Mouse (Mus musculus) limb, embryonic 10.5 days (tissue): Measurements from ENCODE around the gene Nolc1. TPM values are rescaled to one million over a fixed set of nuclear protein-coding genes. Genes with fewer than 3 reads are reported as not detected.

Experiments used
- DNase-seq: peaks from one replicate; pipeline ENCODE4 v3.0.0-alpha.2; 2017; ENCODE audit warnings: low spot score
- H3K27ac ChIP-seq: fragments of 300-500 bp; sonication (generic); 2 replicates; pipeline ENCODE4 v1.5.1; 2016; ENCODE audit warnings: mild to moderate bottlenecking
- H3K27me3 ChIP-seq: fragments of 300-500 bp; sonication (generic); 2 replicates; pipeline ENCODE4 v1.6.1; 2016; ENCODE audit warnings: low read depth, mild to moderate bottlenecking; ENCODE audit not compliant: poor library complexity, severe bottlenecking
- H3K36me3 ChIP-seq: fragments of 300-500 bp; sonication (generic); 2 replicates; pipeline ENCODE4 v1.6.1; 2016; ENCODE audit warnings: mild to moderate bottlenecking, moderate library complexity
- H3K4me1 ChIP-seq: fragments of 300-500 bp; sonication (generic); 2 replicates; pipeline ENCODE4 v1.6.1; 2016
- H3K4me3 ChIP-seq: fragments of 300-500 bp; sonication (generic); 2 replicates; pipeline ENCODE4 v1.5.1; 2016; ENCODE audit warnings: mild to moderate bottlenecking, moderate library complexity
- H3K9me3 ChIP-seq: fragments of 300-500 bp; sonication (generic); replicated peaks from 2 replicates; pipeline ENCODE4 v1.6.1; 2016; ENCODE audit warnings: mild to moderate bottlenecking
- WGBS: fragments of 180-500 bp; shearing (Covaris S2); methylation state at CpG from one replicate; pipeline ENCODE4 v1.1.7; 2016; 5-methylcytosine and 5-hydroxymethylcytosine counted together
- polyA plus RNA-seq: library from polyadenylated mRNA; unstranded; fragments of >200 nt; fragmentation: Nextera tagmentation; extraction: Ambion mirVana; gene quantifications from 2 replicates; pipeline ENCODE4 v1.2.1, GENCODE M21; 2016

Nolc1 gene
- polyA plus RNA-seq, 1 experiment from 2014 or later = 145 TPM

GRCm38 (mm10) chr19:46078535-46078934 lies 2.9 kb downstream of the Nolc1 start:
- Histone ChIP-seq H3K9me3 (no peaks in the 10 kb centered on the region), H3K4me3 (no peak overlapping the region; the same call in 1 of the 2 replicates), H3K4me1 (peaks cover 19% of the 10 kb centered on the region), H3K36me3 (peaks cover 75% of the 10 kb centered on the region), H3K27me3 (no peaks in the 10 kb centered on the region), H3K27ac (no peak overlapping the region)
- no peak for DNase-seq
- WGBS = 75% methylated on average over 3 of the region's 3 CpGs

DNA sequence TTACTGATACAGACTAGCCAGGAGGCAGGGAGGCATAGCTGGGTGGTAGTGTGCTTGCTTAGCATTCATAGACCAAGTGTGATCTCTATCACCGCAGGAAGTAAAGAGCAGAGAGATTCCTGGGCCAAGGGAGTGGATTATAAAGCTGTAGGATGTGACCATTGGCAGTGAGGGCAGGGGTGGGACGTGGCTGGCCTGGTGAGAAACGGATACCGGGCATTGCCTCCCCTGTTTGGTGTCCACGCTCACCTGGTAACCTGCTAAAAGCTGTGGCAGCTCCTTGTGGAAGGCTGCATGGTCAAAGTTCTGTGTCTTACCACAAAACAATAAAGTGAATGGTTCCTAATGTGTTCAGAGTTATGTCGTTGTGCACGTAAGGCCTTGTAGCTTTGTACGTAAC lies 9.5 kb downstream of the Nolc1 start:
- no peaks in the 10 kb centered on the region for H3K27me3 ChIP-seq
- no peak overlapping the region for H3K4me3 ChIP-seq
- H3K4me1 ChIP-seq = no peaks in the 10 kb centered on the region
- no peak overlapping the region for H3K27ac ChIP-seq
- 95% methylated on average over 8 of the region's 8 CpGs for WGBS
- H3K9me3 ChIP-seq = no peaks in the 10 kb centered on the region
- no peak for DNase-seq
- H3K36me3 ChIP-seq = peaks cover 64% of the 10 kb centered on the region

- 52% methylated on average over 3 of the region's 3 CpGs for WGBS
- Histone ChIP-seq H3K36me3 (peaks cover 53% of the 10 kb centered on the region), H3K27ac (no peak overlapping the region), H3K27me3 (no peaks in the 10 kb centered on the region), H3K4me3 (no peak overlapping the region), H3K4me1 (no peaks in the 10 kb centered on the region), H3K9me3 (no peaks in the 10 kb centered on the region)
- peak; percentile 51 for DNase-seq
These were observed 10.7 kb downstream of the Nolc1 start for GRCm38 (mm10) chr19:46086337-46086736.

- 88% methylated on average over 7 of the region's 7 CpGs for WGBS
- H3K4me1 ChIP-seq = no peaks in the 10 kb centered on the region; the same call in 1 of the 2 replicates
- no peaks in the 10 kb centered on the region for H3K27me3 ChIP-seq
- H3K9me3 ChIP-seq = no peaks in the 10 kb centered on the region
- H3K36me3 ChIP-seq = peaks cover 37% of the 10 kb centered on the region
- H3K4me3 ChIP-seq = no peak overlapping the region
- no peak overlapping the region for H3K27ac ChIP-seq
- no peak for DNase-seq
These were observed 12.2 kb downstream of the Nolc1 start for GRCm38 (mm10) chr19:46087871-46088270.

DNA sequence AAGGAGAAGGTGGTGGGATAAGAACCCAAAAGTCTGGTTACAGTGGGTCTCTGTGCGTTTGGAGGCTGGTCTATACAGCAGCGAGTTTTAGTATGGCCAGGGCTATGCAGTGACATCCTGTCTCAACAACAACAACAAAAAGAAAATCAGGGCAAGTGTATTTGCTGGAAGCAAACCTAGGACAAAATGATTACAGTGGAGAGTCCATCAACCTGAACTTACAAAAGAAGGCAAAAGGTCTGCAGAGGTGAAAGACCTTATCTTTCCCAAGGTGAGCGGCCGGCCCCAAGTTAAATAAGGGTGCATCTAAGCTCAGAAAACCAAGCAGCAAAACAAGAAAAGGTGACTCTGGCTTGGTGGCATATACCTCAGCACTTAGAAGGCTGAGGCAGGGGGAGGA lies 16.0 kb downstream of the Nolc1 start:
- H3K4me1 ChIP-seq = no peaks in the 10 kb centered on the region; the same call in 1 of the 2 replicates
- no peaks in the 10 kb centered on the region for H3K36me3 ChIP-seq
- no peak overlapping the region for H3K4me3 ChIP-seq
- H3K9me3 ChIP-seq = no peaks in the 10 kb centered on the region
- WGBS = 89% methylated on average over 4 of the region's 4 CpGs
- DNase-seq = no peak
- no peak overlapping the region for H3K27ac ChIP-seq
- H3K27me3 ChIP-seq = no peaks in the 10 kb centered on the region

GRCm38 (mm10) chr19:46094144-46094543 lies 18.5 kb downstream of the Nolc1 start:
- WGBS = 96% methylated on average over 2 of the region's 2 CpGs
- no peak overlapping the region for H3K27ac ChIP-seq
- H3K9me3 ChIP-seq = no peaks in the 10 kb centered on the region
- H3K4me1 ChIP-seq = no peaks in the 10 kb centered on the region; the same call in 1 of the 2 replicates
- H3K4me3 ChIP-seq = no peak overlapping the region
- no peaks in the 10 kb centered on the region for H3K27me3 ChIP-seq
- no peaks in the 10 kb centered on the region for H3K36me3 ChIP-seq
- no peak for DNase-seq

DNA sequence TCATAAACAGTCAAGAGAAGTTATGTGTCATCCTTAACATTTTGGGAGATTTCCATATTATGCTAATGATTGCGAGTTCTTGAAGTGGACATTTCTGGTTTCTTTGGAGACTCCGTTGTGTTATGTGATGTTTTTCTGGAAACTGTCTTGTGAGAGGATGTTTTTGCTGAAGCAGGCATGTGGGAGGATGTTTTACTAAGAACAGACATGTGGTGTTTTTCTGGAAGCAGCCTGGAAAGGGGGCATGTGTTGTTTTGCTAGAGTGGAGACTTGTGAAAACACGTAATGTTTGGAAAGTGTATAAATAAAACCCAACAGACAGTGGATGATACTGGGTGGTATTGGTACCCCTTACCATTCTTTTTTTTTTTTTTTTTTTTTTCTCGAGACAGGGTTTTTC lies 19.6 kb downstream of the Nolc1 start:
- WGBS = 87% methylated on average over 4 of the region's 4 CpGs

DNA sequence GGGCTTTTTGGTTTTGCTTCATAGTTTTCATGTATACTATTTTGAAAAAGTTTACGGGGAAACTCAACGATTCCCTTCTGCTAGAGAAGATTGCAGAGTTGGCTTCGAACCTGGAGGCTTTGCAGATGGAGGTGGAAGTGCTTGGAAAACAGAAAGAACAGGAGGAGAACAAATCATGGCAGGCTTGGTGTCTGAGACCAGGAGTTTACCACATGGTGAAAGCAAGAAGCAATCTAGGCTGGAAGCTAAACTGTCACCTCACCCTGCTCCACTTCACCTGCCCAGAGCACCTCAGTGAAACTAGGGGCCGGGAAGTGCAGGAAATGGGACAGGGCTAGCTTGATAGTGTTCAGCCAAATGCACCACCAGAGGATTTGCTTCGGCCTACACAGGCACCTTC lies 20.7 kb downstream of the Nolc1 start:
- Histone ChIP-seq H3K27ac (no peak overlapping the region), H3K4me3 (no peak overlapping the region), H3K4me1 (no peaks in the 10 kb centered on the region; the same call in 1 of the 2 replicates), H3K36me3 (no peaks in the 10 kb centered on the region), H3K9me3 (no peaks in the 10 kb centered on the region), H3K27me3 (no peaks in the 10 kb centered on the region)
- DNase-seq = no peak
- 91% methylated on average over 5 of the region's 5 CpGs for WGBS

More for the DNA sequence above, 19.6 kb downstream of the Nolc1 start:
- Histone ChIP-seq H3K36me3 (no peaks in the 10 kb centered on the region), H3K27ac (no peak overlapping the region), H3K4me3 (no peak overlapping the region), H3K4me1 (no peaks in the 10 kb centered on the region; the same call in 1 of the 2 replicates), H3K9me3 (no peaks in the 10 kb centered on the region), H3K27me3 (no peaks in the 10 kb centered on the region)
- no peak for DNase-seq

- Histone ChIP-seq H3K36me3 (no peaks in the 10 kb centered on the region), H3K27ac (no peak overlapping the region), H3K27me3 (no peaks in the 10 kb centered on the region), H3K4me1 (no peaks in the 10 kb centered on the region), H3K4me3 (no peak overlapping the region), H3K9me3 (no peaks in the 10 kb centered on the region)
- 90% methylated on average over 3 of the region's 3 CpGs for WGBS
- DNase-seq = no peak
These were observed 23.9 kb downstream of the Nolc1 start for GRCm38 (mm10) chr19:46099561-46099960.

- Histone ChIP-seq H3K9me3 (no peaks in the 10 kb centered on the region), H3K36me3 (no peaks in the 10 kb centered on the region), H3K4me3 (no peak overlapping the region), H3K27ac (no peak overlapping the region), H3K4me1 (no peaks in the 10 kb centered on the region), H3K27me3 (no peaks in the 10 kb centered on the region)
- 88% methylated on average over 6 of the region's 6 CpGs for WGBS
- DNase-seq = no peak
These were observed 27.9 kb downstream of the Nolc1 start for GRCm38 (mm10) chr19:46103437-46104186.

- 76% methylated on average over 2 of the region's 2 CpGs for WGBS
- H3K27ac ChIP-seq = no peak overlapping the region
- no peak for DNase-seq
- no peak overlapping the region for H3K4me3 ChIP-seq
- H3K27me3 ChIP-seq = no peaks in the 10 kb centered on the region
- H3K4me1 ChIP-seq = no peaks in the 10 kb centered on the region
- no peaks in the 10 kb centered on the region for H3K36me3 ChIP-seq
- no peaks in the 10 kb centered on the region for H3K9me3 ChIP-seq
These were observed 28.5 kb downstream of the Nolc1 start for GRCm38 (mm10) chr19:46104187-46104557.

DNA sequence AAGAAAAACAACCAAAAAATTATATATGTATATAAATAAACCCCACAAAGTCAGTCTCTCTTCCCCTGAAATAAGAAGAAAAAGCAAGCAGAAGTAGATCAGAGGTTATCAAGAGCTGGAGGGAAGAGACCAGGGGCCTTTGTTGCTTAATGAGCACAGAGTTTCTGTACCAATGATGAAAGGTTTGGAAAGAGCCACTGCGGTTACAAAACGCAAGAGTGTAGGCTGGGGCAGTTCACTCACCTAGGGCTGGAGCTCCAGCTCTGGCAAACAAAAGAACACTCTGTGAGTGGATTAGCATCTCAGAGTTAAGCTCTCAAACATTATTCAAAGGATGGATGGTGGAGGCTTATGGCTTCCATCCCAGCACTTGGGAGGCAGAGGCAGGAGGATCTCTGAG lies 34.6 kb downstream of the Nolc1 start:
- 84% methylated on average over 2 of the region's 2 CpGs for WGBS
- DNase-seq = no peak

DNA sequence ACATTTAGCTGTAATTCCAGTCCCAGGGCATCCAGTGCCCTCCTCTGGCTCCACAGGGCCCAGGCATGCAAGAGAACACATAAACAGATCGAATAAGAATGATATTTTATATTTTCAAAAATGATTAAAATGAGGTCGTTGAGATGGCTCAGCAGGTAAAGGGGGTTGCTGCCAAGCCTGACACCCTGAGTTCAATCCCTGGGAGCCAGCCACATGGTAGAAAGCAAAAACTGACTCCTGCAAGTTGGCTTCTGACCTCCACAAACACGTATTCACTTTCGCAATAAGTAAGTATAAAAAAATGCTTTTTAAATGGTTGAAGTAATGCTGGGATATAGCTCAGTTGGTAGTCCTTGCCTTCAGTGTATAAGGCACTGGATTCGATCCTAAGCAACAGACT lies 35.1 kb downstream of the Nolc1 start:
- H3K36me3 ChIP-seq = no peaks in the 10 kb centered on the region
- no peak overlapping the region for H3K27ac ChIP-seq
- H3K27me3 ChIP-seq = no peaks in the 10 kb centered on the region
- H3K9me3 ChIP-seq = no peaks in the 10 kb centered on the region
- H3K4me3 ChIP-seq = no peak overlapping the region
- no peak for DNase-seq
- WGBS = 89% methylated on average over 5 of the region's 5 CpGs
- H3K4me1 ChIP-seq = no peaks in the 10 kb centered on the region

More for the DNA sequence above, 34.6 kb downstream of the Nolc1 start:
- Histone ChIP-seq H3K27ac (no peak overlapping the region), H3K9me3 (no peaks in the 10 kb centered on the region), H3K4me1 (no peaks in the 10 kb centered on the region), H3K36me3 (no peaks in the 10 kb centered on the region), H3K4me3 (no peak overlapping the region), H3K27me3 (no peaks in the 10 kb centered on the region)

GRCm38 (mm10) chr19:46114617-46115016 lies 39.0 kb downstream of the Nolc1 start:
- Histone ChIP-seq H3K27ac (no peak overlapping the region), H3K9me3 (no peaks in the 10 kb centered on the region), H3K4me3 (no peak overlapping the region), H3K27me3 (no peaks in the 10 kb centered on the region), H3K4me1 (no peaks in the 10 kb centered on the region), H3K36me3 (no peaks in the 10 kb centered on the region)
- WGBS = 57% methylated on average over 4 of the region's 4 CpGs
- DNase-seq = no peak
